ENCODE assay signal across 8 mouse cellular contexts in the genomic region with DNA sequence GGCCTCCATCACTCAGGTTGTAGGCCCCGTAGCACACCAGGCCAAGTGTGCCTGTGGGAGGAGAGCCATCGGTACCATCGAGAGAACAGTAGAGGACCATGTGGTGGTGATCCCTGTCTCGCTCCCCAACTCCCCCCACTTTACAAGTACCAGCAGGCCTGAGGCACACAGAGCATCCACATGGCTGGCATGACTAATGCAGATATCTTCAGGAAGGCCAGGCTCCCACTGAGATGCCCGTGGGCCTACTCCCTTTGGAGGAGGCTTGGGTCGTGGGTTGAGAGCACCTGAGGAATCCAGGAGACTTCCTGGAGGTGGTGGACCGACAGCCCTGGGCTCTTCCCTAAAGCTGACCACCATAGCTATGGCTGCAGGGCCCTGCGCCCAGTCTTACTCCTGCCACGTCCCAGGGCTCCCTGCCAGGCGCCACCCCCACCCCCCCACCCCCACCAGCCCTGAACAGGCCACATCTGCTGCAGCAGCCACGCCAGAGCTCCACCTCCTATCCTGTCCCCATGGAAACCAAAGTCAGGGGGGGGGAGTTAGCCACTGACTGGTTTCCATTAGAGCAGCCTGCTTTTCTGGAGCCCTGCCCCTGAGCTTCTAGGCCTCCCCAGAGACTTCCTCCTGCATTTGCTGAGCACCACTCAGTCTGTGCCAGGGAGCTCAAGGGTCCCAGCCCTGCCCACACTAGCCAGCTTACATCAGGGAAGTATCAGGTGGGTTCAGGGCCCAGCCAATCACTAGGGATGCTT. TPM values are rescaled to one million over a fixed set of nuclear protein-coding genes. Genes with fewer than 3 reads are reported as not detected.
DNase-seq lines count a peak whose midpoint lies in the region; ATAC-seq lines count a peak whose summit lies in the region.

No protein-coding gene starts in this region.

- H3K9me3 ChIP-seq in neural tube, embryonic 11.5 days (ENCODE audit: control insufficient read depth, low read length): no peaks in the 10 kb centered on the region
- H3K9me3 ChIP-seq in heart, embryonic 15.5 days (replicated peaks): no peaks in the 10 kb centered on the region
- no peaks in the 10 kb centered on the region for H3K9me3 ChIP-seq in kidney, embryonic 16.5 days (ENCODE audit: low read length)

- peaks cover 4% of the 10 kb centered on the region; the same call in 1 of the 2 replicates for H3K4me1 ChIP-seq in neural tube, embryonic 11.5 days (ENCODE audit: control insufficient read depth, insufficient read depth, low read length)
- peaks cover 32% of the 10 kb centered on the region for H3K4me1 ChIP-seq in heart, embryonic 15.5 days (replicated peaks)
- peaks cover 13% of the 10 kb centered on the region for H3K4me1 ChIP-seq in kidney, embryonic 16.5 days (ENCODE audit: insufficient read depth, low read length)

- H3K27me3 ChIP-seq in neural tube, embryonic 11.5 days (ENCODE audit: control insufficient read depth, insufficient read depth, low read length): no peaks in the 10 kb centered on the region
- no peaks in the 10 kb centered on the region for H3K27me3 ChIP-seq in heart, embryonic 15.5 days
- H3K27me3 ChIP-seq in kidney, embryonic 16.5 days (ENCODE audit: insufficient read depth, low read length): no peaks in the 10 kb centered on the region

- ATAC-seq in neural tube, embryonic 11.5 days (ENCODE audit: insufficient read depth, low FRiP score, low TSS enrichment): 0 out of 2 replicates have a peak, but pooled peaks have one; percentile 38
- ATAC-seq in heart, embryonic 15.5 days (replicated peaks; ENCODE audit: insufficient number of reproducible peaks, insufficient read depth, low FRiP score, low read depth): peak; percentile 84
- ATAC-seq in kidney, embryonic 16.5 days (ENCODE audit: low FRiP score, low TSS enrichment): peak; percentile 73
- no peak for ATAC-seq in megakaryocyte, adult 5-6 weeks (ENCODE audit: poor library complexity, severe bottlenecking)

- H3K4me3 ChIP-seq in neural tube, embryonic 11.5 days (ENCODE audit: low read depth, low read length): no peak overlapping the region
- H3K4me3 ChIP-seq in heart, embryonic 15.5 days: no peak overlapping the region
- H3K4me3 ChIP-seq in kidney, embryonic 16.5 days (ENCODE audit: low read length): no peak overlapping the region

- WGBS in neural tube, embryonic 11.5 days: 73% methylated on average over 11 of the region's 11 CpGs
- WGBS in heart, embryonic 15.5 days: 49% methylated on average over 11 of the region's 11 CpGs
- 62% methylated on average over 11 of the region's 11 CpGs for WGBS in kidney, embryonic 16.5 days

- H3K27ac ChIP-seq in neural tube, embryonic 11.5 days (ENCODE audit: low read depth, low read length): no peak overlapping the region
- peak overlapping the region; percentile 76 for H3K27ac ChIP-seq in heart, embryonic 15.5 days
- peak overlapping the region; percentile 47 for H3K27ac ChIP-seq in kidney, embryonic 16.5 days (ENCODE audit: low read length)

- no peak overlapping the region for H3K9ac ChIP-seq in neural tube, embryonic 11.5 days (ENCODE audit: low read length)
- no peak overlapping the region for H3K9ac ChIP-seq in heart, embryonic 15.5 days
- H3K9ac ChIP-seq in kidney, embryonic 16.5 days (replicated peaks; ENCODE audit: low read length): 0 out of 2 replicates have a peak overlapping the region, but pooled peaks have one; percentile 1

- no peak overlapping the region for H3K4me2 ChIP-seq in neural tube, embryonic 11.5 days (ENCODE audit: low read depth)
- no peak overlapping the region for H3K4me2 ChIP-seq in heart, embryonic 15.5 days
- H3K4me2 ChIP-seq in kidney, embryonic 16.5 days (replicated peaks; ENCODE audit: low read depth, low read length): no peak overlapping the region

- DNase-seq in neural tube, embryonic 11.5 days (ENCODE audit: low spot score): peak; percentile 46
- DNase-seq in neural tube, embryonic 10.5 days (ENCODE audit: extremely low spot score, low spot score): no peak
- peak; percentile 90 for DNase-seq in fibroblast of lung, adult 2 months (ENCODE audit: low read depth)
- peak; percentile 78 to 90 for DNase-seq in lung, postnatal 4 days
- peak; percentile 55 for DNase-seq in testis, postnatal 14 days (ENCODE audit: low spot score)

- no peaks in the 10 kb centered on the region for H3K36me3 ChIP-seq in neural tube, embryonic 11.5 days (ENCODE audit: control insufficient read depth, insufficient read depth, low read length)
- peaks cover 32% of the 10 kb centered on the region for H3K36me3 ChIP-seq in heart, embryonic 15.5 days
- H3K36me3 ChIP-seq in kidney, embryonic 16.5 days (ENCODE audit: insufficient read depth, low read length): peaks cover 50% of the 10 kb centered on the region

RNA-seq across cellular contexts. Expression of a gene that starts 48.0 kb away (rescaled TPM):
- polyA plus RNA-seq in neural tube, embryonic 11.5 days (2014; fragmentation: Nextera tagmentation; extraction: Ambion mirVana): 0.07 and 0.25 TPM in 2 replicates
- 15.1 and 20.5 TPM in 2 replicates for polyA plus RNA-seq in heart, embryonic 15.5 days (2015; fragmentation: Nextera tagmentation; extraction: Ambion mirVana)
- 5.1 and 5.9 TPM in 2 replicates for polyA plus RNA-seq in kidney, embryonic 16.5 days (2015; fragmentation: Nextera tagmentation; extraction: Ambion mirVana)
- total RNA-seq in megakaryocyte, adult 5-6 weeks (2015): not detected in 2 replicates
- total RNA-seq in megakaryocyte, adult 5-6 weeks (2017): not detected in 2 replicates
